Mouse (Mus musculus) testis, adult 2 months (tissue): ENCODE data around the gene Nxpe4.

Experiments
- CTCF ChIP-seq: fragments of 200-500 bp; IDR thresholded peaks from 2 replicates; pipeline ENCODE4 v1.5.1; 2012; ENCODE audit warnings: low read depth, mild to moderate bottlenecking, inconsistent platforms, low read length, moderate library complexity; ENCODE audit not compliant: control insufficient read depth, insufficient read depth, insufficient replicate concordance
- POLR2A ChIP-seq: fragments of 200-500 bp; IDR thresholded peaks from 2 replicates; pipeline ENCODE4 v1.6.1; 2012; ENCODE audit warnings: low read depth, mild to moderate bottlenecking, inconsistent platforms, low read length, moderate library complexity; ENCODE audit not compliant: control insufficient read depth

- TF ChIP-seq POLR2A = no peak
- no peak for TF ChIP-seq CTCF
These were observed 77.6 kb downstream of the Nxpe4 start for GRCm38 (mm10) chr9:48239461-48239860.
